Mouse (Mus musculus) bone marrow macrophage, adult 2 months (primary cell): ENCODE results near the gene Sox15.

Experiments
- CTCF ChIP-seq: IDR thresholded peaks from 2 replicates; pipeline ENCODE4 v1.5.1; 2012; ENCODE audit warnings: low read depth, mild to moderate bottlenecking, low read length, moderate library complexity
- POLR2A ChIP-seq: IDR thresholded peaks from 2 replicates; pipeline ENCODE4 v1.6.1; 2012; ENCODE audit warnings: mild to moderate bottlenecking, low read depth, low read length, borderline replicate concordance

GRCm38 (mm10) chr11:69645860-69646259 is 9.3 kb upstream of the Sox15 start:
- TF ChIP-seq CTCF (no peak), POLR2A (no peak)
